Mouse (Mus musculus) spleen, adult 2 months (tissue): ENCODE results near the gene 4933427I04Rik. TPM values are rescaled to one million over a fixed set of nuclear protein-coding genes. Genes with fewer than 3 reads are reported as not detected.
A peak's percentile ranks its signal among the peaks of the same experiment; 100 is the strongest.

Experiments used
- DNase-seq, 2 experiments: peaks; one replicate each; pipeline versions ENCODE4 v3.0.0 to v3.0.0-alpha.2; 2012 to 2021; ENCODE audit warnings: low spot score in 2 of 2, low read depth in 1 of 2
- H3K27ac ChIP-seq: fragments of 200-500 bp; 2 replicates; pipeline ENCODE4 v1.5.1; 2012; ENCODE audit warnings: low read length, inconsistent platforms; ENCODE audit not compliant: insufficient read depth
- H3K27me3 ChIP-seq: fragments of 200-500 bp; 2 replicates; pipeline ENCODE4 v1.6.1; 2012; ENCODE audit warnings: mild to moderate bottlenecking, moderate library complexity, low read length, inconsistent platforms; ENCODE audit not compliant: control insufficient read depth, insufficient read depth
- H3K36me3 ChIP-seq: fragments of 200-500 bp; 2 replicates; pipeline ENCODE4 v1.6.1; 2012; ENCODE audit warnings: mild to moderate bottlenecking, low read length, inconsistent platforms; ENCODE audit not compliant: control insufficient read depth, insufficient read depth
- H3K4me1 ChIP-seq: fragments of 200-500 bp; 2 replicates; pipeline ENCODE4 v1.6.1; 2011; ENCODE audit warnings: inconsistent platforms; ENCODE audit not compliant: control insufficient read depth, insufficient read depth, insufficient read length
- H3K4me3 ChIP-seq: fragments of 200-500 bp; 2 replicates; pipeline ENCODE4 v1.5.1; 2011; ENCODE audit warnings: mild to moderate bottlenecking, inconsistent platforms; ENCODE audit not compliant: insufficient read depth, insufficient read length; ENCODE audit errors: extremely low read depth
- CTCF ChIP-seq: fragments of 200-500 bp; IDR thresholded peaks from 2 replicates; pipeline ENCODE4 v1.5.1; 2011; ENCODE audit warnings: mild to moderate bottlenecking, inconsistent platforms; ENCODE audit not compliant: insufficient read depth, insufficient read length, insufficient replicate concordance; ENCODE audit errors: extremely low read depth
- POLR2A ChIP-seq: fragments of 200-500 bp; IDR thresholded peaks from 2 replicates; pipeline ENCODE4 v1.6.1; 2011; ENCODE audit warnings: low read depth, low read length, inconsistent platforms
- WGBS: fragments of 180-500 bp; shearing (Covaris S2); methylation state at CpG from one replicate; pipeline ENCODE4 v1.1.7; 2018; 5-methylcytosine and 5-hydroxymethylcytosine counted together
- polyA plus RNA-seq: library from polyadenylated mRNA; depleted of rRNA; stranded (reverse); fragments of >200 nt; gene quantifications from 2 replicates; pipeline ENCODE4 v1.2.3, GENCODE M21; 2012; rRNA removed

4933427I04Rik gene
- polyA plus RNA-seq, 1 experiment = not detected

DNA sequence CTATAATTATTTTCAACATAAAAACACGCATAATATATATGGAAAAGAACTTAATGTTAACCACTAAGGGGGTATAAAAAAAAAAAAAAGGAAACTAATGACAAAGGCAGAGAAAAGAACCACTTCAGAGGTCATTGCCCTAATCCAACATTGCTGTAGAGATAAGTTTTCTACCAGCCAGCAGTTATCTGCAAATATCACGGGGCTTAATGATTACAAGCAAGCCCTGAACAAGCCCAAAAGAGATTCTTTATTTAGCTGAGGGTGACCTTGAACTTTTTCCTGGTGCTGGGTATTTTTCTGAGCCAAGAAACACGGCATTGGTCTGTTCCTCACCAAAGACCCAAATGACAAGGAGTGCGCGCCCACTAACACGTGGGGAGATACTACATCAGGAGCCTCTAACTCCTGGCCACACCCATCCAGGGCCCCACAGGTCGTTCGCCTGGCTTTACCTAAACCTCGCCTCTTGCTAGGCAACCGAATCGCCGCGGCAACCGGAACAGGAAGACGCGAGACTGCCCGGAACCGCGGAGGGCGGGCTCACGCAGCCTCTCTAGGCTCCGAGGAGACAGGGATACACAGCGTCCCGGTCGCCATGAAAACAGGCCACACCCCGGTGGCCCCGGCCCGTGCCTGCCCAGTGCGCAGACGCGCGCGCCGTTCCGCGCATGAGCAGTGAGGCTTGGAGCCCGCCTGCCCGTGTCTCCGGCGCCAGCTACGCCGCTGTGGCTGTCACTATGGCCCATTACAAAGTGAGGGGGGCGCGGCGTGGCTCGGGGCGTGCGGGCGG is 45.0 kb downstream of the 4933427I04Rik start, which contains the start of gene Mycbp:
Mycbp (plus strand) TSS at position 500 of the 793 bp plus-strand sequence.
- no peaks in the 10 kb centered on the region for H3K27me3 ChIP-seq
- H3K4me3 ChIP-seq = peak within 1 kb of the TSS; percentile 78
- 1% methylated on average over 49 of the region's 49 CpGs for WGBS
- TF ChIP-seq POLR2A (0 out of 2 replicates have a peak, but pooled peaks have one; percentile 1), CTCF (no peak)
- DNase-seq = peak; percentile 93 to 99
- H3K36me3 ChIP-seq = no peaks in the 10 kb centered on the region
- H3K4me1 ChIP-seq = no peaks in the 10 kb centered on the region; the same call in 1 of the 2 replicates
- peak within 1 kb of the TSS; percentile 67 for H3K27ac ChIP-seq

DNA sequence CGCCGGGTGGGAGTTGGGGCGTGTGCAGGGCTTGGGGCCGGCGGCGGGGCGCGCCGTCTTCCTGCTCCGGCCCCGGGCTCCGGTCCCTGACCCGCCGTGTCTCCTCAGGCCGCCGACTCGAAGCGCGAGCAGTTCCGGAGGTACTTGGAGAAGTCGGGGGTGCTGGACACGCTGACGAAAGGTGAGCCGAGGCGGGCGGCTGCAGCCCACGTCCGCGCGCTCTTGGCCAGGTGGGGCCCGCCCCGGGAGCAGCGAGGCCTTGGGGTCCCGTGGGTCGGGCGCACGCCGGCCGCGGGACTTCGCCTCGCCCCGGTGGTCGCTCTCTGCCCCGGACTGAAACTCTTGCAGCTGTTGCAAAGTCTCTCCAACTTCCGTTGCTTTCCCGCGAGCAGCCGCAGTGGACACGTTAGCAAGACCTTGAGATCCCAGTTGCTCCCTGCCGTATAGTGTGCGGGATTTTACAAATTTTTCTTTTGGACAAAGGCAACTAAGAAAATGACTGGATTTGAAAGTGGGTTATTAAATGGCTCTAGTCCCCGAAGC is 45.7 kb downstream of the 4933427I04Rik start:
- Histone ChIP-seq H3K4me3 (peak overlapping the region; percentile 78), H3K4me1 (no peaks in the 10 kb centered on the region; the same call in 1 of the 2 replicates), H3K36me3 (no peaks in the 10 kb centered on the region), H3K27ac (peak overlapping the region; percentile 67), H3K27me3 (no peaks in the 10 kb centered on the region)
- no peak for DNase-seq
- TF ChIP-seq POLR2A = no peak
- TF ChIP-seq CTCF = no peak
- under 1% methylated on average over 53 of the region's 53 CpGs for WGBS

DNA sequence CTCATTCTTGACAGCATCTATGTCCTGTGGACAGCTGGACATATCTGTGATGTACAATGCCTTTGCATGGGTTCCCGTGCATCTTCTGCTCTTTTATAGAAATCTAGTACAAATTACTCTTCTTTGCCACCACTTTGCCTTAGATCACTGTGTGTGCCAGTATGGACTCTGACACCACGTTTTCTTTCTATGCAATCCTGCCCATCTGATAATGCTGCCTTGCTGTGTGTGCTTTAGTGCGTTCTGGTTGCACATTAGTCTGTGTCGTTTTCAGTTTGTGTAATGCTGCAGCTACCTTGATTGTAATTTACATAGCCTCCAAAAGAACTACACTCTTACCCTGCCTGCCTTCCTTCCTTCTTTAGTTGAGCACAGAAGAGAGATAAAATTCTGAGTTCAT is 52.0 kb downstream of the 4933427I04Rik start:
- peaks cover 1% of the 10 kb centered on the region; the same call in 1 of the 2 replicates for H3K36me3 ChIP-seq
- no peak overlapping the region for H3K27ac ChIP-seq
- DNase-seq = no peak
- H3K4me3 ChIP-seq = no peak overlapping the region
- no peaks in the 10 kb centered on the region for H3K4me1 ChIP-seq
- no peaks in the 10 kb centered on the region for H3K27me3 ChIP-seq
- no peak for TF ChIP-seq POLR2A
- TF ChIP-seq CTCF = no peak
- 89% methylated on average over 4 of the region's 4 CpGs for WGBS

DNA sequence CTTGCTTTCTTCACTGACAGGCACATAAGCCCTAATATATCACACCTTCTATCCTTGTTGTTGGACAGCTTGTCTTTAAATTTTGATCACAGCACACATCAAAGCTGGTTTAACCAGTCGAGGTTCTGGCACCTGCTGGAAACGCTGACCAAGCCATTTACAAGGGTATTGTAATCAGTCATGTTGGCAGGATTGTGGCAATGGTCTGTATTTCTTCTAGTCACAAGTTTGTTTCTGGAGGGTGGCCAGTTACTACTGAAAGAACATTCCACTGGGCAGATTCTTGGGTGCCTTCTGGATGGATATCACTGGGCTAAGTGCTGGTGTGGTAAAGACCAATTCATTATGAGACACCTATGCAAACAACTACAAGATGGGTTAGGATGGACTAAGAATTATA is 53.0 kb downstream of the 4933427I04Rik start:
- Histone ChIP-seq H3K27me3 (no peaks in the 10 kb centered on the region), H3K27ac (no peak overlapping the region), H3K4me1 (no peaks in the 10 kb centered on the region), H3K36me3 (peaks cover 1% of the 10 kb centered on the region; the same call in 1 of the 2 replicates), H3K4me3 (no peak overlapping the region)
- DNase-seq = no peak
- WGBS = 80% methylated on average over 2 of the region's 2 CpGs
- TF ChIP-seq POLR2A = no peak
- TF ChIP-seq CTCF = no peak

Other genes with a start within 250 kb of the 4933427I04Rik start
- gene Macf1, start 175.3 kb upstream of the 4933427I04Rik start, polyA plus RNA-seq = 131 and 142 TPM in 2 replicates
- gene Ndufs5, start 141.5 kb upstream of the 4933427I04Rik start, polyA plus RNA-seq = 10.4 and 20.3 TPM in 2 replicates
- gene Akirin1, start 109.3 kb upstream of the 4933427I04Rik start, polyA plus RNA-seq = 21.7 and 29.6 TPM in 2 replicates
- gene Rhbdl2, start 71.8 kb upstream of the 4933427I04Rik start, polyA plus RNA-seq = 0.18 and 0.53 TPM in 2 replicates
- gene Mycbp, start 45.2 kb downstream of the 4933427I04Rik start, polyA plus RNA-seq = 3.8 and 4.5 TPM in 2 replicates
- gene Rragc, start 57.8 kb downstream of the 4933427I04Rik start, polyA plus RNA-seq = 24.9 and 26.5 TPM in 2 replicates
- not detected in 2 replicates for gene 4930535I16Rik, start 58.3 kb downstream of the 4933427I04Rik start, polyA plus RNA-seq